Mouse (Mus musculus): Measurements from ENCODE around the gene Arl10. TPM values are rescaled to one million over a fixed set of nuclear protein-coding genes. Genes with fewer than 3 reads are reported as not detected.
A peak's percentile ranks its signal among the peaks of the same experiment; 100 is the strongest.

Arl10 gene
- total and polyA plus RNA-seq, 2 experiments from 2014 or later: 80.2 to 161 TPM

- Histone ChIP-seq H3K4me3 (ENCODE audit: low read depth, low read length) (peak overlapping the region; percentile 79), H3K27me3 (ENCODE audit: insufficient read depth, low read length) (no peaks in the 10 kb centered on the region), H3K4me2 (ENCODE audit: low read depth, low read length, poor library complexity, severe bottlenecking) (peak overlapping the region; percentile 78), H3K27ac (ENCODE audit: low read depth, low read length) (no peak overlapping the region), H3K36me3 (ENCODE audit: insufficient read depth, low read length) (peaks cover 13% of the 10 kb centered on the region), H3K9ac (replicated peaks; ENCODE audit: low read length, poor library complexity, severe bottlenecking) (peak overlapping the region; percentile 54), H3K9me3 (ENCODE audit: low read length) (no peaks in the 10 kb centered on the region), H3K4me1 (ENCODE audit: insufficient read depth, low read length) (peaks cover 8% of the 10 kb centered on the region)
- DNase-seq (ENCODE audit: low spot score) (no peak), ATAC-seq (ENCODE audit: low FRiP score) (peak; percentile 18; the same call in 1 of the 2 replicates)
- 4% methylated on average over 24 of the region's 24 CpGs for WGBS
- no peak for TF ChIP-seq CTCF (IDR thresholded peaks at IDR 0.05)
These were observed 14.7 kb downstream of the Arl10 start for GRCm38 (mm10) chr13:54589414-54589995.

GRCm38 (mm10) chr13:54589996-54590951 lies 15.5 kb downstream of the Arl10 start, which contains the start of the genes Nop16 and Higd2a:
Gene Nop16, minus strand, starts transcription at chr13:54590090.
Gene Higd2a, plus strand, starts transcription at chr13:54590207.
- peak within 1 kb of the TSS; percentile 78 for H3K4me2 ChIP-seq (ENCODE audit: low read depth, low read length, poor library complexity, severe bottlenecking)
- no peaks in the 10 kb centered on the region for H3K9me3 ChIP-seq (ENCODE audit: low read length)
- H3K27me3 ChIP-seq (ENCODE audit: insufficient read depth, low read length): no peaks in the 10 kb centered on the region
- under 1% methylated on average over 51 of the region's 51 CpGs for WGBS
- ATAC-seq (ENCODE audit: low FRiP score) (peak; percentile 96), DNase-seq (ENCODE audit: low spot score) (peak; percentile 99)
- TF ChIP-seq CTCF (IDR thresholded peaks at IDR 0.05): no peak
- peaks cover 16% of the 10 kb centered on the region for H3K36me3 ChIP-seq (ENCODE audit: insufficient read depth, low read length)
- H3K27ac ChIP-seq (ENCODE audit: low read depth, low read length): peak within 1 kb of the TSS; percentile 91
- H3K4me3 ChIP-seq (ENCODE audit: low read depth, low read length): peak within 1 kb of the TSS; percentile 79
- H3K9ac ChIP-seq (replicated peaks; ENCODE audit: low read length, poor library complexity, severe bottlenecking): peak within 1 kb of the TSS; percentile 88
- peaks cover 8% of the 10 kb centered on the region for H3K4me1 ChIP-seq (ENCODE audit: insufficient read depth, low read length)

DNA sequence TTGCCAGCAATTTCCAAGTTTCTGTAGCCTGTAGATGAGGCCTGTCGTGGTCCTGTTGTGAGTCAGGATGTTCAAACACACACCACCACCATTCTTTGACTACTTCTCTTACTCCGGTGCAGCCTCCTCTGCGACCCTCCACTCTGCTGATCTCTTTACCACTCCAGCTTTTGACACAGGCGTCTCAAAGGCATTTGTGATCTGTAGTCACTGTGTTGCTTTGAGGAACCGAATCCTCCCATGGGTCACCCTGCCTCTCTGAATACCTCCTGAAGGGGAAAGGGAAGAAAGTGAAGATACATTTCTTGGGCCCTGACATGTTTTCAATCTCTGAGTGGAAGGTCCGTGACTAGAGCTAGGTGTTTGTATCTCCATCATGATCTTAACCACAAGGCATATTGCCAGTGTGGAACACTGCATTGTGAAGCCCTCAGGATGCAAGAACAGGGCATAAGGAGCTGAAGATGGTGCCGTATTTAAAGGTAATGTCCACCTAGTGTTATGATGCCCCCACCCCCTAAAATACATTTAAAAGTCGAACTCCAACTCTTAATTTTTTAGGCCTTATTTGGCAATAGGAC lies 17.1 kb downstream of the Arl10 start:
- Histone ChIP-seq H3K27me3 (ENCODE audit: insufficient read depth, low read length) (no peaks in the 10 kb centered on the region), H3K4me2 (ENCODE audit: low read depth, low read length, poor library complexity, severe bottlenecking) (peak overlapping the region; percentile 78), H3K4me1 (ENCODE audit: insufficient read depth, low read length) (peaks cover 8% of the 10 kb centered on the region), H3K36me3 (ENCODE audit: insufficient read depth, low read length) (peaks cover 23% of the 10 kb centered on the region), H3K9me3 (ENCODE audit: low read length) (no peaks in the 10 kb centered on the region), H3K9ac (replicated peaks; ENCODE audit: low read length, poor library complexity, severe bottlenecking) (no peak overlapping the region), H3K27ac (ENCODE audit: low read depth, low read length) (no peak overlapping the region), H3K4me3 (ENCODE audit: low read depth, low read length) (no peak overlapping the region)
- no peak for DNase-seq (ENCODE audit: low spot score)
- TF ChIP-seq CTCF (IDR thresholded peaks at IDR 0.05): no peak
- ATAC-seq (ENCODE audit: low FRiP score): no peak
- WGBS: 91% methylated on average over 8 of the region's 8 CpGs

DNA sequence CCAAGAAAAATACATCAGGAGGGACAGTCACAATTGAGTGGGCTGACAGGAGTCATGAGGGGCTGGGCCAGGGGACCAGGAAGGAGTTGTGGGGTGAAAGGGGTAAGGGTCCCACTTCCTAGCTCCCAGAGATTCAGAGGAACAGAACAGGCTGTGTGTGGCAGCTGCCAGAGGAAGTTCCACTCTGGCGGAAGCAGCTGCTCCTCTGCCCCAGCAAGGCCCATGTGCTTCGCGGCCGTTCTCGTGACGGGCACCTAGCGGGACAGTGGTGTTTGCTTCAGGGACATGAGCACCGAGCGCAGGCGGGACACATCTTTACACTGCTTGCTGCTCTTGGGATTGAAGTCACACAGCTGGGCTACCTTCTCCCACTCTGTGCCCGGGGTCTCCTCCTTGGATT lies 18.8 kb downstream of the Arl10 start:
- Histone ChIP-seq H3K9ac (replicated peaks; ENCODE audit: low read length, poor library complexity, severe bottlenecking) (no peak overlapping the region), H3K27ac (ENCODE audit: low read depth, low read length) (no peak overlapping the region), H3K4me3 (ENCODE audit: low read depth, low read length) (no peak overlapping the region), H3K36me3 (ENCODE audit: insufficient read depth, low read length) (peaks cover 40% of the 10 kb centered on the region), H3K9me3 (ENCODE audit: low read length) (no peaks in the 10 kb centered on the region), H3K4me1 (ENCODE audit: insufficient read depth, low read length) (peaks cover 7% of the 10 kb centered on the region), H3K4me2 (ENCODE audit: low read depth, low read length, poor library complexity, severe bottlenecking) (no peak overlapping the region), H3K27me3 (ENCODE audit: insufficient read depth, low read length) (no peaks in the 10 kb centered on the region)
- 90% methylated on average over 11 of the region's 11 CpGs for WGBS
- ATAC-seq (ENCODE audit: low FRiP score) (no peak), DNase-seq (ENCODE audit: low spot score) (no peak)
- TF ChIP-seq CTCF (IDR thresholded peaks at IDR 0.05): no peak

DNA sequence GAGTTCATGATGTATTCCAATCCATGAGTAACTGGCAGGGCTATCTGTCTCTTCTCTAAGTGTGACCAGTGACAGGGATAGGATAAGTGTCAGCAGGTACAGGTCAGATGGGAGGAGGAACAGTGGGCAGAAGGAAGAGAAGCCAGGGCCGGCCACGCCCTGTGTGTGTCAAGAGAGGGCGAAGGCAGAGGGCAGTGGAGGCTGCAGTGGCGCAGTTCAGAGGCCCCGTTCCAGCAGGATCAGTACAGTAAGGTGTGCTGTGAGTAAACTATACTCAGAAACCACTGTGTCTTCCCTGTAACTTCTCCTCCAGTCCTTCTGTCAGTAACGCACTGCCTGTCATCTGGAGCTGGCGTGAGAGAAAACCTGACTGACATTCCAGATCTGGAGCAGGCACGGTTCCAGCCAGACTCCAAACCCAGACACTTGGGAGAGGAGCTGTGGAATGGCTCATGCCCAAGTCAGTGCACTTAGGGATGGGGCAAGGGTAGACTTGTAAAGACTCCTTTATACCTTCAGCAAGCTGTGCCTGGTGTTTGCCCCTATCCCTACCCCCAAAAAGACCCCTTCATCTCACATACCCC lies 21.4 kb downstream of the Arl10 start:
- Histone ChIP-seq H3K4me1 (ENCODE audit: insufficient read depth, low read length) (peaks cover 5% of the 10 kb centered on the region; the same call in 1 of the 2 replicates), H3K36me3 (ENCODE audit: insufficient read depth, low read length) (peaks cover 51% of the 10 kb centered on the region), H3K4me3 (ENCODE audit: low read depth, low read length) (no peak overlapping the region), H3K27me3 (ENCODE audit: insufficient read depth, low read length) (no peaks in the 10 kb centered on the region), H3K4me2 (ENCODE audit: low read depth, low read length, poor library complexity, severe bottlenecking) (no peak overlapping the region), H3K9me3 (ENCODE audit: low read length) (no peaks in the 10 kb centered on the region), H3K9ac (replicated peaks; ENCODE audit: low read length, poor library complexity, severe bottlenecking) (no peak overlapping the region), H3K27ac (ENCODE audit: low read depth, low read length) (no peak overlapping the region)
- 78% methylated on average over 8 of the region's 8 CpGs for WGBS
- ATAC-seq (ENCODE audit: low FRiP score): no peak
- TF ChIP-seq CTCF (IDR thresholded peaks at IDR 0.05): no peak
- DNase-seq (ENCODE audit: low spot score): no peak

Measured in midbrain, postnatal 0 days (tissue).